Mouse (Mus musculus) cortical plate, adult 2 months (tissue): ENCODE measurements around the gene Fbh1. TPM values are rescaled to one million over a fixed set of nuclear protein-coding genes. Genes with fewer than 3 reads are reported as not detected.
A peak's percentile ranks its signal among the peaks of the same experiment; 100 is the strongest.

Experiments
- H3K27ac ChIP-seq: fragments of 200-500 bp; 2 replicates; pipeline ENCODE4 v1.5.1; 2012; ENCODE audit warnings: low read length, control low read depth, inconsistent platforms; ENCODE audit not compliant: insufficient read depth
- H3K4me1 ChIP-seq: fragments of 200-500 bp; 2 replicates; pipeline ENCODE4 v1.6.1; 2011; ENCODE audit warnings: low read length; ENCODE audit not compliant: control insufficient read depth, insufficient read depth
- H3K4me3 ChIP-seq: fragments of 200-500 bp; 2 replicates; pipeline ENCODE4 v1.5.1; 2011; ENCODE audit warnings: mild to moderate bottlenecking, low read length, control low read depth; ENCODE audit not compliant: insufficient read depth
- CTCF ChIP-seq: fragments of 200-500 bp; IDR thresholded peaks from 2 replicates; pipeline ENCODE4 v1.5.1; 2011; ENCODE audit warnings: mild to moderate bottlenecking, control low read depth, low read length; ENCODE audit not compliant: insufficient read depth; ENCODE audit errors: extremely low read depth
- POLR2A ChIP-seq: fragments of 200-500 bp; IDR thresholded peaks from 2 replicates; pipeline ENCODE4 v1.6.1; 2011; ENCODE audit warnings: mild to moderate bottlenecking, low read length, control low read depth; ENCODE audit not compliant: insufficient read depth; ENCODE audit errors: extremely low read depth
- polyA plus RNA-seq: library from polyadenylated mRNA; depleted of rRNA; stranded (reverse); fragments of >200 nt; gene quantifications from 2 replicates; pipeline ENCODE4 v1.2.3, GENCODE M21; 2012; rRNA removed

The Fbh1 gene
- polyA plus RNA-seq, 1 experiment, result 90.0 TPM

DNA sequence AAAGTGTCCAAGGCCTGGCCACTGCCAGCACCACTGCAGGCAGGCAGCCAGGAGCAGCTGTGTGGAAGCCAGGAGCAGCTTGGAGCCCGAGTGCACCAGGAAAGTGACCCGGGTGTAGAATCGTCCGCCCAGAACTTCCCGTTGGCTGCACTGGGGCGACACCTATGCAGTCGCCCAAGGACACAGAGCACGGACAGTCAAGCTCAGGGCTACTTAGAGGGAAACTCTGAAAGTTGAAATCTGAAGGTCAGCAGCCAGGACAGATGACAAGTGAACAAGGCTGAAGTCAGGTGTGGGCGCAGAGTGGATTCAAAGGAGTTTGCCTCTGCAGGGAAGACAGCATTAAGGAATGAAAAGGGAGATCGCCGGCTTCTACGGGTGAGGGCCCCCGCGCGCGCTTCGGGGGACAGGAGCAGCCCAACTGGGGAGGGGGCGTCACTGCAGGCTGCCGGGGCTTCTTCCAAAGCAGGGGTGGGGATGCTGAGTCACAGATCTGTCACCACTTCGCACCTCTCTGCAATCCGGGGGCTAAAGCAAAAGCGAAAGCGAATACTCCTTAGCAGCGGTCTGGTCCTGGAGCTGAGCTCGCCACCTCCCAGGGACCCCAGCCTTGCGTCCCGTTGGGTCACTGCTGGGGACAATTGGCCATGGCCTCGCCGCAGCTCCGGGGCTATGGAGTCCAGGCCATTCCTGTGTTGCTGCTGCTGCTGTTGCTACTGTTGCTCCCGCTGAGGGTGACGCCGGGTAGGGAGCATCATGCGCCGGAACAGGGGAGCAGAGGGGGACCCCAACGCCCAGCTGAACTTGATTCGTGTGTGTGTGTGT lies 72.0 kb downstream of the Fbh1 start, which contains the start of gene Il15ra:
Gene Il15ra (plus strand): TSS at position 90 of the 825 bp plus-strand sequence.
- peak within 1 kb of the TSS; percentile 69; the same call in 1 of the 2 replicates for H3K27ac ChIP-seq
- H3K4me3 ChIP-seq, result peak within 1 kb of the TSS; percentile 82
- H3K4me1 ChIP-seq, result peaks cover 1% of the 10 kb centered on the region
- no peak for TF ChIP-seq POLR2A

DNA sequence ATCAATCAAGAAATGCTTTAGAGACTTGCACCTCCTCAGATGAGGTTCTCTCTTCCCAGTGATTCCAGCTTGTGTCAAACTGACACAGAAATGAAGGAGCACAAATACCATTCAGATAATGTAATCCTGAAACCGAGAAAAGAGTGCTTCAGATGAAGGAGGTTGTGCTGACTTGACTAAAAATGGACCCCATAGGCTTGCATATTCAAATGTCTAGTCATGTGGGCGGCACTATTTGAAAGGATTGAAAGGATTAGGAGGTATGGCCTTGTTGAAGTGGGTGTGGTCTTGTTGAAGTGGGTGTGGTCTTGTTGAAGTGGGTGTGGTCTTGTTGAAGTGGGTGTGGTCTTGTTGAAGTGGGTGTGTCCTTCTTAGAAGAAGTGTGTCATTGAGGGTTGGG lies 77.5 kb downstream of the Fbh1 start:
- TF ChIP-seq CTCF (no peak), POLR2A (no peak)
- no peak overlapping the region for H3K27ac ChIP-seq
- H3K4me1 ChIP-seq, result no peaks in the 10 kb centered on the region
- H3K4me3 ChIP-seq, result no peak overlapping the region

DNA sequence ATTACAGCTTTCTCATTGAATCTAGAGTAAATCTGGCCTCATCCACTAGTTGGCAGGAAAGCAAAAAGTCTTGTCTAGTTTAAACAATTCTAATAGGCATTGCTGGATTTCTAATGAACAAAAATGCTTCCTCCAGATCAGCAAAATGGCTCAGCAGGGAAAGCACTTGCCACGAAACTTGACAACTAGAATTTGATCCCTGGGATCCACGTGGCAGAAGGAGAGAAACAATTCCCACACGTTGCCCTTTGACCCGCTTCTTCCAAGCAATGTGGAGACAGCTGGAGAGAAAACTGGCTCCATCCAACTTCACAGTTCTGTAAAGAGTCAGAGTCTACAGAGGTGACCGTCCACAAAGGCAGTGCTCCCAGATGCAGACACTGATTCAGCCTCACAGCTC lies 78.4 kb downstream of the Fbh1 start:
- H3K4me1 ChIP-seq, result no peaks in the 10 kb centered on the region
- TF ChIP-seq POLR2A, result no peak
- no peak for TF ChIP-seq CTCF
- no peak overlapping the region for H3K27ac ChIP-seq
- H3K4me3 ChIP-seq, result no peak overlapping the region

DNA sequence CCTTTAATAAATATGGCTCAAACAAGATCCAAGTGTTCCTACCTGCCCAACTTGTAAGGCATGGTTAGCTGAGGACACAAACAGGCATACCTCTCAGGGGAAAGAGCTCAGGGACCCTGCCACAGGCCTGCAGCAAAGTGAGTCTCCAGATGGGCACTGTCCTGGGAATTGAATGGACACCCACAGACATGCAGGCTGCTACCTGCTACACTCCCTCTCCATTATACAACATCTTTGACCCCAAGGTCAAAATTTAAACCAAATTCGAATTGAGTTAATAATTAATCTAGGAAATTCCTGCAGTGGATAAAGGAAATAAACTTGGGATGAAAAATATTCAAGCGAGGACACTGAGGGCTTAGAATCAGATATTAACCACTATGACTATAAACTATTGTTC lies 81.5 kb downstream of the Fbh1 start:
- TF ChIP-seq CTCF (no peak), POLR2A (no peak)
- no peak overlapping the region for H3K27ac ChIP-seq
- no peak overlapping the region for H3K4me3 ChIP-seq
- no peaks in the 10 kb centered on the region for H3K4me1 ChIP-seq

DNA sequence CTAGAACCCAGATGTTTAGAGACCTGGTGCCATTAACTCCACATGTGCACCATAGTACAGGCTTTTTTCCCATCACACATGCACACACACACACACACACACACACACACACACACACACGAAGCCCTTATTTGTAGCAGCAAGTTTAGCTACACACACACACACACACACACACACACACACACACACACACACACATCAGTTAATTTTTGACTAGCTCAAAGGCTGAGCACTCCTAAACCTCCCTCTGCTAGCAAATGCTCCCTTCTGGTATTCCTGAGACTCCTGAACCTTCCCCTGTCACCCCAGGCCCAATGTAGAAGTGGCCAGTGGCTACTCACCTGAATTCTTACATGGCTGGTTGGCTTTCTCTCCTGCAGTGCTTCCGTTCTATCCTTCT lies 83.3 kb downstream of the Fbh1 start:
- H3K27ac ChIP-seq, result no peak overlapping the region
- H3K4me3 ChIP-seq, result no peak overlapping the region
- H3K4me1 ChIP-seq, result no peaks in the 10 kb centered on the region
- TF ChIP-seq POLR2A (no peak), CTCF (no peak)

DNA sequence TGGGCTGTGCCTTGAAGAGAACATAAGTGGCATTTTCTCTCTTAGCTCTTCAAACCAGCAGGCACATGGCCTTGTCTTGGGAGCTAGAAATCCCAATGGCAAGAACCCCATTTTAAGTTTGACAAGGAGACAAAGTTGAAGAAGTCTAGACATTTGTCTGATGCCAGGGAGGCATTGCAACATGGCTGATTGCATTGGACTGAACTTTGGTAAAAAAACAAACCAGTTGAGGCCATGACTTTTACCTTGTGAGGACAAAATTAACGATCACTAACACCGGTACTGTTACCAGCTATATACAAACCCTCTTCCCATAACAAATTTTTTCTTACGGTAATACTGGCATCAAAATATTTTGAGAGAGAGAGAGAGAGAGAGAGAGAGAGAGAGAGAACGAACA lies 84.0 kb downstream of the Fbh1 start:
- TF ChIP-seq CTCF (no peak), POLR2A (no peak)
- no peak overlapping the region for H3K4me3 ChIP-seq
- no peaks in the 10 kb centered on the region for H3K4me1 ChIP-seq
- H3K27ac ChIP-seq, result no peak overlapping the region

Other genes with a start within 250 kb of the Fbh1 start
- 19.4 and 20.6 TPM in 2 replicates for gene Pfkfb3, start 223.5 kb downstream of the Fbh1 start, polyA plus RNA-seq
- 93.7 and 104 TPM in 2 replicates for gene Rbm17, start 173.4 kb downstream of the Fbh1 start, polyA plus RNA-seq
- gene Gm17490, start 151.3 kb downstream of the Fbh1 start, polyA plus RNA-seq, result not detected in 2 replicates
- 0.19 TPM in 2 replicates for gene Il2ra, start 134.8 kb downstream of the Fbh1 start, polyA plus RNA-seq
- gene Il15ra, start 72.3 kb downstream of the Fbh1 start, polyA plus RNA-seq, result 19.0 and 21.7 TPM in 2 replicates
- gene Ankrd16, start 294 bp upstream of the Fbh1 start, polyA plus RNA-seq, result 96.0 and 107 TPM in 2 replicates